Mouse (Mus musculus): ENCODE results near the gene Tm4sf5.

DNA sequence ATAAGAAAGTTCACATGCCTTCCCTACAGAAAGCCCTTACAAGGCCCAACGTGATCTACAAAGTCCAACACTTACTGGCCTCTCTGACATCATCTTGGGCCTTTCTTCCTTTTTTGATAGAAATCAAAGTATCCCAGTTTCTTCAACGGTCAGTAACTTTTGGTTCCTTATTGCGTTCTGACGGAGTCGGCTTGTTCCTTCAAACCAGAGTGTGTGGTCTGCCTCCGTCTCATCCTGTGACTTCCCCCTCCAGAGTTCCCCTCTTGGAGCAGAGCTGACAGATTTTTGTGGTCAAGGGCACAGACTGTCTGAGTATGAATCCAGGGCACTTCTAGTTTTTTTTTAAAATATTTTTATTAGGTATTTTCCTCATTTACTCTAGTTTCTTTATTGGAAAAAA lies 15.4 kb upstream of the Tm4sf5 start:
- no peak for TF ChIP-seq CTCF (IDR thresholded peaks at IDR 0.05; ENCODE audit: low read depth)
- no peak for TF ChIP-seq EP300 (optimal IDR thresholded peaks at IDR 0.05)

Measured in stomach, postnatal 0 days (tissue).